Mouse (Mus musculus): ENCODE results near the gene Scrt2. TPM values are rescaled to one million over a fixed set of nuclear protein-coding genes. Genes with fewer than 3 reads are reported as not detected.

Gene Scrt2
- polyA plus RNA-seq, 1 experiment from 2014 or later: not detected

DNA sequence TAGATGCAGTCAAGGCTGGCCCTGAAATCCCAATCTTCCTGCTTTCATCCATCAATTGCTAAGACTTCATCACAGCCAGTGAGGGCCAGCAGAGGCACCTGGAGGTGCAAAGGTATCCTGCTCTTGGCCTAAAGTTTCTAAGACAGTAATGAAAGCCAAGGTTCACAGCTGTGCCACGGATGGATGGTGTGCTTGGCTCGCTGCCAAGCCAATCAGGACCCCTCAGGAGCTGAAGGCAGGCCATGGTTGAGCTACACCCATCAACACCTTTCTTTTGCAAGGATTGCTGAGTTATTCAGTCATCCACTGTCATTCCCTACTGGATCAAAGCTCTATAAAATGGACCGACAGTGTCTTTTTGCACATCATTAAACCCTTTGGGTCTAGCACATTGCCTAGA is 18.2 kb downstream of the Scrt2 start:
- H3K9ac ChIP-seq: no peak overlapping the region
- H3K27me3 ChIP-seq: peaks cover 54% of the 10 kb centered on the region
- 65% methylated on average over 3 of the region's 3 CpGs for WGBS
- ATAC-seq (ENCODE audit: low FRiP score, low read depth): no peak
- H3K4me2 ChIP-seq (replicated peaks): no peak overlapping the region
- peaks cover 8% of the 10 kb centered on the region; the same call in 1 of the 2 replicates for H3K4me1 ChIP-seq
- no peaks in the 10 kb centered on the region for H3K9me3 ChIP-seq
- no peaks in the 10 kb centered on the region for H3K36me3 ChIP-seq
- H3K4me3 ChIP-seq: no peak overlapping the region
- no peak overlapping the region for H3K27ac ChIP-seq

DNA sequence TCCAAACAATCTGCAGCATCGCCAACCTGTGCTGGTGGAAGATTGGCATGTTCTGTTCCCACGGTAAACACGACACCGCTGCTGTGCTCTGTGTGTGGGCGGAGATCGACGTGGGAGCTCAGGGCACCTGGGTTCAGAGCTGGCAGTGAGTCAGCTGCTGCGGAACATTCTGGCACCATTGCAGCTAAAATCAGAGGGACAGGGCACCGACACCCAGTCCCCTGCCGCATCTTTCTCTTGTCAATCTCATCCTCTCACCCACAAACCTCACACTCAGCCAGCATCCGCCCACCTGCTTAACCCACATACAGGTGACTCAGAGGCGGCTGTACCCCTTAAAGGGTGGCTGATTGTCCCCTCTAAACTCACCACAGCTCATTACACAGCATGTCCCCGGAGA is 20.4 kb downstream of the Scrt2 start:
- Histone ChIP-seq H3K4me2 (replicated peaks) (no peak overlapping the region), H3K27ac (no peak overlapping the region), H3K27me3 (peaks cover 31% of the 10 kb centered on the region), H3K4me1 (no peaks in the 10 kb centered on the region), H3K9ac (no peak overlapping the region), H3K4me3 (no peak overlapping the region), H3K36me3 (no peaks in the 10 kb centered on the region), H3K9me3 (no peaks in the 10 kb centered on the region)
- no peak for ATAC-seq (ENCODE audit: low FRiP score, low read depth)
- 77% methylated on average over 13 of the region's 13 CpGs for WGBS

DNA sequence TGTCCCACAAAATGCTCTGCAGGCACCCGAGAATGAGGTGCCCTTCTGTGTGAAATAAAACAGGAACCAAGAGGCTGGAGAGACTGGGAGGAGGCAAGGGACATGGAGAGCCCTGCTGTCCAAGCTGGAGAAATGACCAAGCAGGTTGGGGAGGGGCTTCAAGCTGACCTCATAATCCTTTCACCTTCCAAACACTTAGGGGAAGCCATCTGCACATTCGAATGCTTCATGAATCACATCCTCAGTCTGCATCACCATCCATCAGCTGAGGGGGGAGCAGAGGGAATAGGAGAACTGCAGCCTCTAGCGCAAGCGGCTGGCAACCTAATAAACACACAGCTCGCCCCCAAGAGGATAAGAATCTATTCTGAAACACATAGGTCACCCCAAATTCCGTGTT is 21.0 kb downstream of the Scrt2 start:
- ATAC-seq (ENCODE audit: low FRiP score, low read depth): no peak
- Histone ChIP-seq H3K36me3 (no peaks in the 10 kb centered on the region), H3K4me2 (replicated peaks) (no peak overlapping the region), H3K9me3 (no peaks in the 10 kb centered on the region), H3K9ac (no peak overlapping the region), H3K27me3 (peaks cover 25% of the 10 kb centered on the region), H3K4me3 (no peak overlapping the region), H3K27ac (no peak overlapping the region), H3K4me1 (no peaks in the 10 kb centered on the region)
- WGBS: 59% methylated on average over 6 of the region's 6 CpGs

DNA sequence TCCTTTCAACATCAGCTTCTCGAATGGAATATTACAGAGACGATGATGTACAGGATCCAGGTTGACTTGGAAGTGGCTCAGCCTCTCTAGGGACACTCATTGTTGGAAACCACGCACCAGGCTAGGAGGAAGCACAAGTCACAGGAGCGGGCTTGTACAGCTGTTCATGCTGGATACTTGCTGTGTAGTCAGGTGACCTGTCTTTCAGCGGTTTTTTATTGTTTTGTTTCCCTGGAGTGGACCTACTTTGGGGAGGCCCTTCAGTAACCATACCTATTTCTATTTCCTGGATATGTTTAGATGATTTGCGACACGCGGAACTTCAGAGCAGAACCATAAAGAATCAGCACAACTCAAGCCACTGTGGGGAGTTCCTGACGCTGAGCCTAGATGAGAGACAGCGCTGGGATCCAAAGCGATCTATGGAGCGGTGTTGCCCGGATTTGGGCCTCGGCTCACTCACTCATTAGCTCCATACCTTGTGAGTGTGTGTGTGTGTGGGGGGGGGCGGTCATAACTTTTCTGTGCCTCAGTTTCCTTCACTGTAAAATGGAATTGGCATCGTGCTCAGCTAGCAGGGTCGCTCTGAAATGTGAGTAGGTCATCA is 23.5 kb downstream of the Scrt2 start:
- 22% methylated on average over 17 of the region's 17 CpGs for WGBS
- H3K9ac ChIP-seq: peak overlapping the region; percentile 78
- peak; percentile 58 for ATAC-seq (ENCODE audit: low FRiP score, low read depth)

DNA sequence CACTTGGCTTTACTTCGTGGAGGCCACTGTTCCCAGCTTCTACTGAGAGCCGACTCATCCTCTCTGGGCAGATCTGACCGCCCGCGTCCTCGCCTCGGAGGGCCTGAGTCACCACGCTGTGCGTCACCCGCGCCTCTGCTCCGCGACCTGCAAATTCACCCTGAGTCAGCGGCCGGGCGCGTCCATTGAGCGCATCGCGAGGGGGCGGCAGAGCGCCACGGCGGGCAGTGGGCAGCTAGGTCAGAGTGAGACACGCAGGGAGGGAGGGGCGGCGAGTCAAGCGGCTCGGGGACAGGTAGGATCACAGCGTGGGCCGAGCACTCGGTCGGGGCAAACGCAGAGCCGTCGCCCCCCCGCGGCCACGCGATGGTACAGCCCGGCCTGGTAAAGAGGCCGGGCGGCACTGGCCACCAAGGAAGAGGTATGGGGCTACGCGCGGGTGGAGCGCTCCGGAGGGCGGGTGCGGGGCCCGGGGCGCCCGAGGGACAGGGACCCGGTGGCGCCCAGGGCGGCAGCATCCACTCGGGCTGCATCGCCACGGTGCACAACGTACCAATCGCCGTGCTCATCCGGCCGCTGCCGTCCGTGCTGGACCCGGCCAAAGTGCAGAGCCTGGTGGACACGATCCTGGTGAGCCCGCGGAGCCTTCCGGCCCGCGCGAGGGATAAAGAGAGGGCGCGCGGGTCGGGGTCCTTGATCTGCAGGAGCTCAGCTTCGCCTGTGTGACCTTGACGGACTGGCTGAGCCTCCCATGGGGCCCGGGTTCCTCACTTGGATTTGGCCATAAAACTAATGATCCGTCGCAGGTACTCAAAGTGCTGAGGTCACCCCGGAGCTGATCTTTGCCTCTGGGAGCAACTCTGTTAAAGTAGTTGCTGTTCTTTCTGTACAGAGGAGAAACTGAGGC is 24.2 kb downstream of the Scrt2 start, which contains the start of gene Srxn1:
Gene Srxn1 (plus strand): TSS at position 199 of the 907 bp plus-strand sequence.
- Histone ChIP-seq H3K4me1 (no peaks in the 10 kb centered on the region), H3K27me3 (peaks cover 13% of the 10 kb centered on the region), H3K36me3 (0 out of 2 replicates have a peak, but pooled peaks cover 2% of the 10 kb centered on the region), H3K27ac (no peak within 1 kb of the TSS), H3K9me3 (no peaks in the 10 kb centered on the region), H3K4me3 (peak within 1 kb of the TSS; percentile 68), H3K9ac (peak within 1 kb of the TSS; percentile 78), H3K4me2 (replicated peaks) (peak within 1 kb of the TSS; percentile 84)
- under 1% methylated on average over 82 of the region's 84 CpGs for WGBS
- peak; percentile 86 for ATAC-seq (ENCODE audit: low FRiP score, low read depth)

More for the DNA sequence above, 23.5 kb downstream of the Scrt2 start:
- Histone ChIP-seq H3K27me3 (peaks cover 13% of the 10 kb centered on the region), H3K9me3 (no peaks in the 10 kb centered on the region), H3K27ac (no peak overlapping the region), H3K36me3 (0 out of 2 replicates have a peak, but pooled peaks cover 2% of the 10 kb centered on the region), H3K4me2 (replicated peaks) (peak overlapping the region; percentile 84), H3K4me3 (peak overlapping the region; percentile 68), H3K4me1 (no peaks in the 10 kb centered on the region)

DNA sequence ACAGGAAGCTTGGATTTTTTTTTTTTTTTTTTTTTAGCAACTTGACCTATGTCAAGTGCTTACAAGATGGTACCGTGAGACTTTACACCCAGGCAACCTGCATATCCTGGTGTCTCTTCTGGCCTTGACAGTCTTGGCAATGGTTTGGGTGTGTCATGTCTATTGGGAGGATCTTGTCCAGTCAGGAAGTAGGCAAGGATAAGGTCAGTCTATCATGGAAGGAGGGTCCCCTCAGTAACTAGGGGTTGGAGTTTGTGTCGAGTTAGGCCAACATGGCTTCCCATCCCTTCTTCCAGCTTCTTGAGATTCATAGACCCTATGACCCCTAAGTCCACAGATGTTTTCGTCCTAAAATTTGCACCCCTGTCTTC is 24.9 kb downstream of the Scrt2 start:
- WGBS: 81% methylated on average over 3 of the region's 3 CpGs
- Histone ChIP-seq H3K9ac (no peak overlapping the region), H3K4me3 (peak overlapping the region; percentile 68), H3K4me1 (no peaks in the 10 kb centered on the region), H3K36me3 (0 out of 2 replicates have a peak, but pooled peaks cover 2% of the 10 kb centered on the region), H3K4me2 (replicated peaks) (peak overlapping the region; percentile 84), H3K9me3 (no peaks in the 10 kb centered on the region), H3K27ac (no peak overlapping the region), H3K27me3 (peaks cover 13% of the 10 kb centered on the region)
- ATAC-seq (ENCODE audit: low FRiP score, low read depth): no peak

DNA sequence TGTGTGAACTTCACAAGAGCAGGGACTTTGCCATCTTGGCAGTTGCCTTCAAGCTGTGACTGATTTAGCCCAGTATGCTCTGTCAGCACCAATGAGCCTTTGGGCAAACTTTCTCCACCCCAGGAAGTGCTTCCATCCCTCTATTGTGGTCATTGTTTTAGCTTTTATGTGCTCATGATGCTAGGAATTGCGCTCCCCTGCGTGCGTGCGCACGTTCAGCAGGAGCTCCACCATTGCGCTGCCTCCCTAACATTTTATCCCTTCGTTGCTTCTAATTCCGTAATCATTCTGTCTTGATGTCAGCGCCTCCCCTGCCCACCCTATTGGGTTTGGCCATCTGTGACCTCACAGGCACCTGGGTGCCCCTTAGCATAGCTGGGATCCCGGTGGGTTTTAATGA is 25.3 kb downstream of the Scrt2 start:
- Histone ChIP-seq H3K36me3 (0 out of 2 replicates have a peak, but pooled peaks cover 2% of the 10 kb centered on the region), H3K9ac (no peak overlapping the region), H3K9me3 (no peaks in the 10 kb centered on the region), H3K4me1 (no peaks in the 10 kb centered on the region), H3K4me3 (peak overlapping the region; percentile 68; the same call in 1 of the 2 replicates), H3K27me3 (peaks cover 10% of the 10 kb centered on the region), H3K27ac (no peak overlapping the region), H3K4me2 (replicated peaks) (0 out of 2 replicates have a peak overlapping the region, but pooled peaks have one; percentile 84)
- ATAC-seq (ENCODE audit: low FRiP score, low read depth): no peak
- 89% methylated on average over 10 of the region's 10 CpGs for WGBS

DNA sequence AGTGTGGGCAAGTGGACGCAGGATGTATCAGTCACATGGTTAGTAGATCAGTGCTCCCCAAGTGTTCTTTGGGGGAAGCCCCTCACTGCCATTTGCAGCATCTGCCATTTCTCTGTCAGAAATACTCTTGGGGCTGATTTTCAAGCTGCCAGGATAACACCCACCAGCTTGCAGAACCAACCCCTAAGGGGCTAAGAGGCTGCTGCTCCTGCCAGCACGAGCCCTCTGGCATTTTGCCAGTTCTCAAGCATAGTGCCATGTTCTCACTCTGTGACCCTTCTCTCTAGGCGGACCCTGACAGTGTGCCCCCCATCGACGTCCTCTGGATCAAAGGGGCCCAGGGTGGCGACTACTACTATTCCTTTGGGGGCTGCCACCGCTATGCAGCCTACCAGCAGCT is 27.4 kb downstream of the Scrt2 start:
- WGBS: 72% methylated on average over 7 of the region's 7 CpGs
- H3K36me3 ChIP-seq: 0 out of 2 replicates have a peak, but pooled peaks cover 2% of the 10 kb centered on the region
- H3K4me1 ChIP-seq: 0 out of 2 replicates have a peak, but pooled peaks cover 5% of the 10 kb centered on the region
- H3K27ac ChIP-seq: no peak overlapping the region
- no peak overlapping the region for H3K4me3 ChIP-seq
- H3K4me2 ChIP-seq (replicated peaks): no peak overlapping the region
- H3K9ac ChIP-seq: no peak overlapping the region
- no peaks in the 10 kb centered on the region for H3K9me3 ChIP-seq
- ATAC-seq (ENCODE audit: low FRiP score, low read depth): no peak
- H3K27me3 ChIP-seq: no peaks in the 10 kb centered on the region; the same call in 1 of the 2 replicates

DNA sequence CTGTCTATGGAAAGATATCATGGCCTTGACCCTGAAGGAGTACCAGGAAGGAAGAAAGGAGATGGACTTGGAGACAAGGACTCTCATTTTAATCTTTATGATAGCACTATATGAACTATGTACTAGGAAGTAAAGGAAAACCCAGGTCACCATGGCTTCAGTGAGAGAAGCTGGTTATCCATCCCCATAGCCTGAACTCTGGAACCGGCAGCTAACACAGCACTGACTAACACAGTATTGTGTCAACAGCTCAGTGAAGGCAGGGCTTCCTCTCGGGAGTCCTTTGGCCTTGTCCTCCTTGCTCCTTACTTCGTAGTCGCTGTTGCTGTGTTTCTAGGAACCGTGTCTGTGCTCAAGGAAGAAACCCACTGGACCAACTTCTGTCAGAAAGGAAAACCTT is 28.1 kb downstream of the Scrt2 start:
- peaks cover 11% of the 10 kb centered on the region for H3K4me1 ChIP-seq
- no peak overlapping the region for H3K9ac ChIP-seq
- H3K4me2 ChIP-seq (replicated peaks): no peak overlapping the region
- ATAC-seq (ENCODE audit: low FRiP score, low read depth): no peak
- H3K36me3 ChIP-seq: 0 out of 2 replicates have a peak, but pooled peaks cover 2% of the 10 kb centered on the region
- peaks cover 5% of the 10 kb centered on the region for H3K27me3 ChIP-seq
- H3K27ac ChIP-seq: no peak overlapping the region
- no peak overlapping the region for H3K4me3 ChIP-seq
- H3K9me3 ChIP-seq: no peaks in the 10 kb centered on the region
- 81% methylated on average over 5 of the region's 5 CpGs for WGBS

DNA sequence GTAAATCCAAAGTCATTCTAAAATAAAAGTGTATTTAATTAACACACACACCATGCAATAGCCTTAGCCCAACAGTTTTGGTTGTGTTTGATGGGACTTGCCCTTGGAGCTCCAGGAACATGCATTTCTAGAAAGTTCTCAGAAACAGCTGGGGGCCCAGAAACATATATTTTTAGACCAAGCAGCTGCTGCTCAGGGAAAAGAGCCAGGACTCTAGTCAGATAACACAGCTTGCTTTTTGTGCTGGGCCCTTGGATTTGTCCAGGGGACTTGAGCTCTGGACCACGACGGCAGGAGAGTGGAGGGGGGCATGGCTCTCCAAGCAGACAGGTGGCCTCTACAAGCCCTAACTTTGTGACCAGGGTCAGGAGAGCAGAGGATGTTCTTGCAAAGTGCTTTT is 30.0 kb downstream of the Scrt2 start:
- ATAC-seq (ENCODE audit: low FRiP score, low read depth): no peak
- no peak overlapping the region for H3K4me3 ChIP-seq
- no peak overlapping the region for H3K4me2 ChIP-seq (replicated peaks)
- peaks cover 30% of the 10 kb centered on the region for H3K4me1 ChIP-seq
- 0 out of 2 replicates have a peak, but pooled peaks cover 2% of the 10 kb centered on the region for H3K36me3 ChIP-seq
- H3K27me3 ChIP-seq: peaks cover 23% of the 10 kb centered on the region
- no peak overlapping the region for H3K27ac ChIP-seq
- no peaks in the 10 kb centered on the region for H3K9me3 ChIP-seq
- 61% methylated on average over 2 of the region's 2 CpGs for WGBS
- no peak overlapping the region for H3K9ac ChIP-seq

DNA sequence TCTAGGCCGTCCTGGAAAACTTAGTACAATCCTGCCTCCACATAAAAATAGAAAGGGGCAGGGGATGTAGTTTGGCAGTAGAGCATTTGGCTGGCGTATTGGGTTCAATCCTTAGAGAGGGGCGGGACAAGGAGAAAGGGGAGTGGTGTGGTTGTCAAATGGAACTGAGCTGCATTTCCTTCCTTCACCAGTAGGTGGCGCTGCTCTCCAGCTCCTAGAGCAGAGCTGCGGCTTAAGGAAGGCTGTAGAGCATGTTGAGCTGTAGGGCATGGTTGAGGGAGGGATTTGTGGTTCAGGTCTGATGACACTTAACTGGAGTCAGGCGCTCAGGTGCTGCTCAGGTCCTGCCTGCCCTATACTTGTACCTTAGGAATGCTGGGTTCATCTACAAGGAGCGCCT is 30.6 kb downstream of the Scrt2 start:
- peak; percentile 81 for ATAC-seq (ENCODE audit: low FRiP score, low read depth)
- 10% methylated on average over 7 of the region's 7 CpGs for WGBS
- Histone ChIP-seq H3K9ac (no peak overlapping the region), H3K27ac (no peak overlapping the region), H3K9me3 (no peaks in the 10 kb centered on the region), H3K27me3 (peaks cover 23% of the 10 kb centered on the region), H3K4me1 (peaks cover 30% of the 10 kb centered on the region), H3K4me2 (replicated peaks) (no peak overlapping the region), H3K36me3 (0 out of 2 replicates have a peak, but pooled peaks cover 2% of the 10 kb centered on the region), H3K4me3 (no peak overlapping the region)

DNA sequence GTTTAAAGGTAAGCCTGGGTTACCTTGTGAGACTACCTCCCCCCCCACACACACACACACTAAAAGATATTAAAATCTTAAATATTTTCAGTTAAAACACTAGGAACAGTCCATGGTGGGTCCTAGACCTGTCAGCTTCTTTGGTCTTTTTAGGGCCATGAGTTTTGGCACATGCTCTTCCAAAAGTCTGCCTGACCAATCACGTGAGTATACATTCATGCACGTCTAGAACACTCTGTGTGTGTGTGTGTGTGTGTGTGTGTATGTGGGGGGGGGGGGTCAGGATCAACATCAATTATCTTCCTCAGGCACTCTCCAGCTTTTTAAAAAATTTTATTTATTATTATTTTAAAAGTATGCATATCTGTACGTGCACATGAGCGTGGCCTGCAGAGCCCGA is 31.2 kb downstream of the Scrt2 start:
- H3K27me3 ChIP-seq: peaks cover 23% of the 10 kb centered on the region
- 81% methylated on average over 5 of the region's 5 CpGs for WGBS
- no peaks in the 10 kb centered on the region for H3K9me3 ChIP-seq
- peaks cover 30% of the 10 kb centered on the region for H3K4me1 ChIP-seq
- no peak overlapping the region for H3K27ac ChIP-seq
- H3K36me3 ChIP-seq: 0 out of 2 replicates have a peak, but pooled peaks cover 2% of the 10 kb centered on the region
- H3K4me3 ChIP-seq: no peak overlapping the region
- H3K9ac ChIP-seq: no peak overlapping the region
- ATAC-seq (ENCODE audit: low FRiP score, low read depth): no peak
- H3K4me2 ChIP-seq (replicated peaks): no peak overlapping the region

All from limb, embryonic 13.5 days (tissue).